Mouse (Mus musculus) kidney, postnatal 36 days (tissue): Measurements from ENCODE around the gene Il1r2.
A peak's percentile ranks its signal among the peaks of the same experiment; 100 is the strongest.

ENCODE experiments used
- DNase-seq, 2 experiments: peaks; one replicate each; pipeline ENCODE4 v3.0.0; 2021 to 2022; ENCODE audit warnings: mixed read lengths in 2 of 2

Il1r2 gene

GRCm38 (mm10) chr1:40063409-40063808, 10.5 kb upstream of the Il1r2 start:
- no peak for DNase-seq

- DNase-seq = no peak
Observed at GRCm38 (mm10) chr1:40064508-40064907, 9.4 kb upstream of the Il1r2 start.

- no peak for DNase-seq
Observed at GRCm38 (mm10) chr1:40072558-40072957, 1.3 kb upstream of the Il1r2 start.

- no peak for DNase-seq
Observed at GRCm38 (mm10) chr1:40077328-40077727, 3.4 kb downstream of the Il1r2 start.

GRCm38 (mm10) chr1:40081041-40081440, 7.2 kb downstream of the Il1r2 start:
- no peak for DNase-seq

DNA sequence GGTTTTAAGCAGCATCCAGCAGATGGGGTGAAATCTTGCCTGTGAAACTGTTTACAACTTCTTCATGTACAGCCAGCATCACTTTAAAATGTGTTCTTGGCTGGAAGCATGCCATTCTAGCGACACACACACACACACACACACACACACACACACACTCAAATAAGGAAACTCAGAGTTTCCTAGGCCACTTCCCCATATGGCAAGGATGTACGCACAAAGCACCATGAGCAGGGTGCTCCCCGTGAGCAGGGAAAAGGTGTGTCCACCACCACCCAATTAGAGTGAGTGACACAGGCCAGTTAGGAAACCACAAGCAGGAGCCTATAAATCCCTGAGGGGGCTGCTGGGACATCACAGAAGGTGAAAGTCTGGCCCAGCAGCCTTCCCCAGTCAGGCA, 10.5 kb downstream of the Il1r2 start:
- DNase-seq = peak in 1 of 2 experiments; percentile 8

DNA sequence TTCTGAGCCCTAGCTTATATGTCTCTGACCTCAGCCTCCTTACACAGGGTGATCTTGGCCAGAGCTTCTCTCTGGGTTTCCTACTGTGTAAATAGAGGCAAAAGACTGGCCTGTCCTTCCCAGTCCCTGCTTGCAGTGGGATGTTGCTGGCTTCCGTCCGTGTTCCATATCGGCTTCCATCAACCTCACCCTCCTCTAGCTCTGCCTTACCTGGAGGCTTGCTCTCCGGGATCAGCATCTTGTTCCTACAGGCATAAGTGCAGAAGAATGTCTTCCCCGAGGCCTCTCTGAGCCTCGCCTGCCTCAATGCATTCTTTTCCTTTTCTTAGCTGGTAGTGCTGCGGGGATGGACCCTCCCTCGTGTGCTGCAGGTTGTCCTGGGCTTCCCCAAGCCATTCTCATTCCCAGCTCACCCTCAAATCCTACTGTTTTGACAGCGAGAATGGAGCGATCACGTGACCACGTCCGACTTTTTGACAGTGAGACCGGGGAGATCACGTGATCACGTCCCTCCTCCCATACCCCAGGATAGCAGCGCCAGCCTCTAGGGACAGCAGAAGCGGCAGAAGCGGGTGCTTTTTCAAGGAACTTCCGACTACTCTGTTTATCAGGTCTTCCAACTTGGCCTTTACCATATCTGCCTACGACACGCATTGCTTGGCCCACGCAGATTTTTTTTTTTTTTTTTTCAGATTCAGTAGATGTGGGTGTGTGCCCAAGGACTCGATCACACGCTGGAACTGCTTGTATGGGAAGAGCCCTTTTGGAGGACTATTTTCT, 11.7 kb downstream of the Il1r2 start:
- DNase-seq = peak; percentile 75 to 79

DNA sequence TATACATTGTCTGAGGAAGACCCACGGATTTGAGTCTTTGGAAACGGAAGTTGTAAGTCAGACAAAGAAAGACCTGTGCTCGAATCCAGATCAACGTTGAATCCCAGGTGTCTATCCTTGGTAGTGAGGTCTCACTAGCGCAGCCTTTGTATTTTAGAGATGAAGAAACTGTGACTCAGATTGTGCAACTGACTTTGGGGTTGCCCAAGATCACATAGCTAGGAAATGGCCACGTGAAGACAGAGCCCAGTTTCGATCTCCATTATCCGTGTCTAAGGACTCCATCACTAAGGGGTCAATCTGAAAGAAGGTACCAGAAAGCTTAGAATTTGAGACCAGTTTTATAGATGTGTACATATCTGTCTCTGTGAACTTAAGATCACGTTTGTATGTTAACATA, 17.3 kb downstream of the Il1r2 start:
- no peak for DNase-seq

GRCm38 (mm10) chr1:40092541-40092940, 18.7 kb downstream of the Il1r2 start:
- DNase-seq = no peak

DNA sequence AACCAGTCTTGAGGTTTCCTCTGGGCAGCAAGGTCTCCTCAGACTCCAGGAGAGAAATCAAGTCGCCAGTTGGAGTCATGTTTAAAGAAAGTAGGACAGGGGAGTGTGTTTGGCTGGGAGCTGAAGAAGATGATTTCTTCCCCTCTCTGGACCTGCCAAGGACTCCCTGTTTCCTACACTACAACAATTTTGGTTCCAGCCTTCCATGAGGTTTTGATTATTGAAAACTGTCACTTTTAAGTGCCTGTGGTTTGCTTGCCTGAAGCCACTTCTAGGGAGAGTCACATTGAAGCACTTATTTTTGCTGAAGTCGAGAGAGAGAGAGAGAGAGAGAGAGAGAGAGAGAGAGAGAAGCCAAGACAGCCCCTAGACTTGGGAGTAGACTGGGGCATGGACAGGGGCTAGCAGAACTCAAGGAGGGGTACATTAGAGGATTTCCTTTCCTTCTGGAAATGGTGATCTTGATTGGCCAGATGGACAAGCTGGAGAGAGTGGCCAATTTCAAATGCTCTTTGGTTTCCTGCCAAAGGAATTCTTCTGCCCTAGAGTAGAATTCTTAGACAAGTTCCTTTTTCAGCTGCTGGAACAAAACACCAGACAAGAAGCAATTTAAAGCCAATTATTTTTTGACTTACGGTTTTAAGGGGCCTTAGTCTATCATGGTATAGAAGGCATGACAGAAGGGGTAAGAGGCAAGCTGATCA, 20.9 kb downstream of the Il1r2 start:
- DNase-seq = no peak

GRCm38 (mm10) chr1:40095585-40095984, 21.7 kb downstream of the Il1r2 start:
- DNase-seq = peak in 1 of 2 experiments; percentile 48

DNA sequence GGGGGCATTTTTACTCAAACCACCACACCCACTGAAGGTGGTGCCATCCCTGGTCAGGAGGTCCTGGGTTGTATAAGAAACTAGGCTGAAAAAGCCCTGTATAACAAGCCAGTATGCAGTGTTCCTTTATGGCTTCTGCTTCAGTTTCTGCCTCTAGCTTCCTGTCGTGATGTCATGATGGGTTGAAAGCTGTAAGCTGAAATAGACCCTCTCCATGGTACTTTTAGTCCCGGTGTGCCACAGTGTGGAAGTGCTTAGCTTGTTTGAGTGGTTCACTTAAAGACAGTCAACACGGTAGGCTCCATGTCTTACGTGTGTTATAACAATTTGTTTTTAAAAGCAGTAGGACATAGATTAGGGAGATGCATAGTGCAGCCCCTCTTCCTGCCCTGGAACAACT, 32.4 kb downstream of the Il1r2 start:
- DNase-seq = no peak

DNA sequence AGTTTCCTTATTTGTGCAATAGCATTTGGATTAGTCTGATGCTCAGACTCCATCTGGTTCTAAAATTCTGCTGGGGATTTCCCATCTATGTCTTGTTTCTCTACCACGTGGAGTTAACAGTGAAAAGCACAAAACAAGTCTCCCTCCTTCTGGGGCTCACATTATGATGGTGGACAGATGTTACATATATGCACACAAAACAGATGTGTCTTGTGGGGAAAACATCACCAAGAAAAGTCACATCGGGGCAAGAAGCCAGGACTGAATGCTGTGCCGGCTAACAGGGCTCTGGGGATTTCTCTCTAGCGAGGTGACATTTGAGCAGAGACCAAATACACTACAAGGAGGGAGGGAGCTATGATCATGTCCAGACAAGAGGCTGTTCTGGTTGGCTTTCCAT, 32.8 kb downstream of the Il1r2 start:
- DNase-seq = no peak

DNA sequence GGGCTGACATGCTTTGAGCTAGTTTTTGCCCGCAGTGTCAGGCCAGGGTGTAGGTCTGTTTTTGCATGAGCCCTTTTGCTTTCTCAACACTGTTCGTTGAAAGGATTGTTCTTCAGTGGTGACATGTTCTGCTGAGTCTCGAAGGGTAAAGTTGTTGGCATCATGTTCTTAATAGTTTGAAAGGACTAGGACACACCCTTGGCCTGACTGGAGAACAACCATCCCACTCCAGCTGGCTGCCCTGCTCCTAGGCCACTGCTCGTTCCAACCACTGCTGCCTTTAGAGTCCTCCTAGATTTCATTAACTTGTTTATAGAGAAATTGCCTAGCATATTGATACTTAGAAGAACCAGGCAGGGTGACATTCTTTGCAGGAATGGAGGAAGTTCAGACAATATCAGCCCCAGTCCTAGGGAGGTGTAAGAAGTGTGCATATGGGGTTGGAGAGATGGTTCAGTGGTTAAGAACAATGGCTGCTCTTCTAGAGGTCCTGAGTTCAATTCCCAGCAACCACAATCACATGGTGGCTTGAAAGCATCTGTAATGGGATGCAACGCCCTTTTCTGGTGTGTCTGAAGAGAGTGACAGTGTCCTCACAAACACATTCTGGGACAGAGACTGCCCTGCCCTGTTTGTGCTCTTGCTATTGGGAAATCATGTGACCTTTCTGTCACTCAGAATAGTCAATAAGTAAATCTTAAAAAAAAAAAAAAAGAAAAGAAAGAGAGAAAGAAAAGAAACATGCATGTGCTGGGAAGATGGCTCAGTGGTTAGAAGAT, 34.3 kb downstream of the Il1r2 start:
- DNase-seq = no peak

DNA sequence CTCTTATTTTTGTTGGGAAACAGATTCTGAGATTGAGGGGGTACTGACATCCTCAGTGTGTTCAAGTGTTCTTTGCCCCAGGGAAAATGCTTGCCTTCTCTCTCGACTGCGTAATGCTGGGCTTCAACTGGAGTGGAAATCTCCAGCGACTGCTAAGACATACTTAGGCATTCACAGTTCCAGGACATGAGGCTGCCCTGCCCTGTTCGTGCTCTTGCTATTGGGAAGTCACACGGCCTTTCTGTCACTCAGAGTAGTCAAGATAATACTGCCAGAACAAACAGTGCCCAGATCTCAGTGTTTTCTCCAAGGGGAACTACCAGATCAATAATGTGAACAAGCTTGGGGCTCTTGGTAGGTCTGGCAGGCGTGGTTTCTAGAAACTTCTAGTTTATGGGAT, 35.9 kb downstream of the Il1r2 start:
- no peak for DNase-seq

GRCm38 (mm10) chr1:40115271-40115670, 41.4 kb downstream of the Il1r2 start:
- peak; percentile 45 to 65 for DNase-seq

DNA sequence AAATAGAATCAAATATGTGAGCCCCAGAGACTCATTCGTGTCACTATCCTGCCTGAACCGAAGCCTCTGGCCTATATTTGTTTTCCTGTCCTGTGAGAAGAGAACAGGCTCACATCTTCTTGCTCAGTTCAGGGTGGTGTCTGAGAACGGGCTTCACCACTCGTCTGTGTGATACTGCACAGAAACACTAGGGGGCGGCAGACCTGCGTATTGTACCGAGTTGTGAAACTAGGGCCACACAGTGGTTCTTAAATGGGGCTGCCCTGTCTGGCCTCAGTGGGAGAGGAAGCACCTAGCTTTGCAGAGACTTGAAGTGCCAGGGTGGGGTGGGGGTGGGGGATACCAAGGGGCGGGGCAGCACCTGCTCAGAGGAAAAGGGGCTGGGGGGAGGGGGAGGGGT, 42.5 kb downstream of the Il1r2 start:
- peak; percentile 78 to 93 for DNase-seq

DNA sequence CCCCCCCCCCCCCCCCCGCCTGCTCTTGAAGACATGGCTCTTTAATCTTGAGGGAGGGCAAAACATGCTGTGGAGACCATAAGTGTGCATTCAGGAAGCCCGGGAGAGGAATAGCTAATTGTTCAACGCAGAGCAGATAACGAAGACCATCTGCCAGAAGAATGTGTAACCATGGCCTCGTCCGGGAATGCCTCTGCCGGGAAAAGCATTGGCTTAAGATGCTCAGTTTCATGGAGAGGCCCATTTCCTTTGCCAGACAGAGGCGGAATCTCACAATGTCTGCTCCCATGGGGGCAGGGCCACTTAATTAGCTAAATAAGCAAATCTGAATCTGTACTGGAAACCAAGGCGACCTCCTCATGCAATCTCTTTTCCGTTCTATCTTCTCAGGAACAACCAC, 43.7 kb downstream of the Il1r2 start:
- peak; percentile 28 to 35 for DNase-seq

GRCm38 (mm10) chr1:40124237-40124636, 50.4 kb downstream of the Il1r2 start:
- no peak for DNase-seq

GRCm38 (mm10) chr1:40128481-40128880, 54.6 kb downstream of the Il1r2 start:
- DNase-seq = no peak

DNA sequence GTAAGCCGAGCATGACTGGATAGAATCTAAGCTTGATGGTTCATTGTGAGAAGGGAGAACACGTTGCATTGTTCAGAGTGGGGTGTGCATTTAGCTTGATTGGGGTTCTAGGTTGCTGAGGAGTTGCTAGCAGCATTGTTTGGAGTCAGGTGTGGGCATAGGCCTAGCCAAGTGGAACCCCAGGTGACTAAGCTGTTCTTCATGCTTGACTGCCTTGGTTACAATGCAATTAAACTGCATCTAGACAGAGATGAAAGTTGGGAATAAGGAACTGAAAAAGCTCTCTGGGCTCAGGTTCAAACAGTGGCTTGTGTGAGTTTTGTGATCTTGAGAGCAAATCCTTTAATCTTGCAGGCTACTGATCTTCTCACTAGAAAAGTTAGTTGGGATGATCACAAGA, 55.4 kb downstream of the Il1r2 start:
- DNase-seq = no peak

DNA sequence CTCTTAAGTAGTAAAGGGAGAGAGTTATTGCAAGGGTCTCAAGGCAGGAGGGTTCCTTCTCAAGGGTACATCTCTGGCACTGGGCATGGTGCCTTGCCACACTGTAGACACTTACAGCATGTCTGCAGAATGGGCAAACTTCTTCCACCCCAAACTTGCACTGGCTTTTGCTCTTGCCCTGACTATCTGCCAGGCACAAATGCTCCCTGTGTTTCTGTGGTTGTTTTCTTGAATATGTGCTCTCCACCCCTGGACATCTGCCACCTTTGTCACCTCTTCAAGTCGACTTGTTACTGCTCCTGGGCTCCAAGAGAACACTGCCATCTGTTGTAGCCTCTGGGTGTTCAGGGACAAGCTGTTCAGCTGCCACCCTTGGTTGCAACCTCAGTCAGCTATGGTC, 57.8 kb downstream of the Il1r2 start:
- no peak for DNase-seq

DNA sequence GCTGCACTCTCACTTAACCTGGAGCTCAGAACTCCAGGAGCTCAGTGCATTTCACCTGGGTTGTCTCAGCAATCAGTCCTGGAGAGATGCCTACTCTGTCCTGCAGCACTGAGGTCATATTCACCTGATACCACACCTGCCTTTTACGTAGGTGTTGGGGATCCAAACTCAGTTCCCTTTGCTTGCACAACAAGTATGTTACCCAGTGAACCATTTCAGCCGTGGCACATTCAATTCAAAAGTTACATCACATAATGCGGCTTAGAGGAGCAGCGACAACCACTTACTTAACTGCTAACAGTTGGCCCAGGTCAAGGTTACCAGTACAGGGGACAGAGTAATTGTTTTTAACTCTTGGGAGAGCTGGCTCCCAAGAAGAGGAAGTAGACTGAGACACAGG, 58.8 kb downstream of the Il1r2 start:
- no peak for DNase-seq

GRCm38 (mm10) chr1:40133567-40133966, 59.7 kb downstream of the Il1r2 start:
- DNase-seq = no peak
